Mouse (Mus musculus) ES-Bruce4 (cell line): ENCODE results near the gene Pamr1. TPM values are rescaled to one million over a fixed set of nuclear protein-coding genes. Genes with fewer than 3 reads are reported as not detected.

Experiments used
- H3K27ac ChIP-seq: 2 replicates; pipeline ENCODE4 v1.5.1; 2012; ENCODE audit warnings: low read length, inconsistent platforms; ENCODE audit not compliant: insufficient read depth
- H3K27me3 ChIP-seq: 2 replicates; pipeline ENCODE4 v1.6.1; 2012; ENCODE audit warnings: mild to moderate bottlenecking, low read length, inconsistent platforms; ENCODE audit not compliant: control insufficient read depth, poor library complexity, insufficient read depth, severe bottlenecking
- H3K36me3 ChIP-seq: 2 replicates; pipeline ENCODE4 v1.6.1; 2012; ENCODE audit warnings: inconsistent platforms, mild to moderate bottlenecking, low read length, moderate library complexity; ENCODE audit not compliant: control insufficient read depth, poor library complexity, insufficient read depth, severe bottlenecking
- H3K4me1 ChIP-seq: one replicate; pipeline ENCODE4 v1.8.1; 2011; ENCODE audit warnings: low read length; ENCODE audit not compliant: control insufficient read depth, insufficient read depth
- H3K4me3 ChIP-seq: 2 replicates; pipeline ENCODE4 v1.5.1; 2011; ENCODE audit warnings: low read depth, mild to moderate bottlenecking, low read length
- H3K9ac ChIP-seq: 2 replicates; pipeline ENCODE4 v1.6.1; 2012; ENCODE audit warnings: low read depth, mild to moderate bottlenecking, inconsistent platforms; ENCODE audit not compliant: poor library complexity, severe bottlenecking
- H3K9me3 ChIP-seq: replicated peaks from 2 replicates; pipeline ENCODE4 v1.6.1; 2012; ENCODE audit warnings: mild to moderate bottlenecking, low read length, inconsistent platforms; ENCODE audit not compliant: control insufficient read depth, poor library complexity, insufficient read depth, severe bottlenecking
- CTCF ChIP-seq: IDR thresholded peaks from one replicate; pipeline ENCODE4 v1.8.1; 2011; ENCODE audit warnings: low read depth, low read length
- EP300 ChIP-seq: IDR thresholded peaks from 2 replicates; pipeline ENCODE4 v1.6.1; 2011; ENCODE audit warnings: low read depth, low read length; ENCODE audit not compliant: insufficient read depth
- POLR2A ChIP-seq: IDR thresholded peaks from one replicate; pipeline ENCODE4 v1.8.1; 2011; ENCODE audit warnings: low read length; ENCODE audit not compliant: insufficient read depth
- polyA plus RNA-seq: library from polyadenylated mRNA; stranded (reverse); fragments of >200 nt; gene quantifications from 2 replicates; pipeline ENCODE4 v1.2.4, GENCODE M21; 2011; ENCODE audit warnings: low read depth; ENCODE audit not compliant: missing spikeins, insufficient read depth, insufficient read length

Gene Pamr1
- polyA plus RNA-seq, 1 experiment = 0.21 TPM

GRCm38 (mm10) chr2:102661052-102661451 lies 111.2 kb downstream of the Pamr1 start:
- TF ChIP-seq POLR2A = no peak
- TF ChIP-seq CTCF = no peak
- TF ChIP-seq EP300 = no peak
- Histone ChIP-seq H3K9me3 (no peaks in the 10 kb centered on the region), H3K27me3 (peaks cover 14% of the 10 kb centered on the region), H3K36me3 (no peaks in the 10 kb centered on the region), H3K4me1 (no peaks in the 10 kb centered on the region), H3K27ac (no peak overlapping the region), H3K4me3 (no peak overlapping the region), H3K9ac (no peak overlapping the region)

- H3K9ac ChIP-seq = no peak overlapping the region
- TF ChIP-seq POLR2A (no peak), CTCF (no peak), EP300 (no peak)
- no peak overlapping the region for H3K27ac ChIP-seq
- H3K4me3 ChIP-seq = no peak overlapping the region
- no peaks in the 10 kb centered on the region for H3K36me3 ChIP-seq
- H3K27me3 ChIP-seq = peaks cover 14% of the 10 kb centered on the region
- no peaks in the 10 kb centered on the region for H3K9me3 ChIP-seq
- no peaks in the 10 kb centered on the region for H3K4me1 ChIP-seq
Measured at GRCm38 (mm10) chr2:102662911-102663310, 113.1 kb downstream of the Pamr1 start.

GRCm38 (mm10) chr2:102663339-102663738 lies 113.5 kb downstream of the Pamr1 start:
- Histone ChIP-seq H3K4me1 (no peaks in the 10 kb centered on the region), H3K27ac (no peak overlapping the region), H3K9ac (no peak overlapping the region)

GRCm38 (mm10) chr2:102663865-102664264 lies 114.1 kb downstream of the Pamr1 start:
- TF ChIP-seq CTCF (no peak), POLR2A (no peak), EP300 (no peak)
- no peaks in the 10 kb centered on the region for H3K4me1 ChIP-seq
- H3K27ac ChIP-seq = no peak overlapping the region
- peaks cover 12% of the 10 kb centered on the region for H3K27me3 ChIP-seq
- no peaks in the 10 kb centered on the region for H3K9me3 ChIP-seq
- H3K4me3 ChIP-seq = no peak overlapping the region
- H3K36me3 ChIP-seq = no peaks in the 10 kb centered on the region
- H3K9ac ChIP-seq = no peak overlapping the region

More at GRCm38 (mm10) chr2:102663339-102663738, 113.5 kb downstream of the Pamr1 start:
- no peaks in the 10 kb centered on the region for H3K36me3 ChIP-seq
- no peak for TF ChIP-seq CTCF
- no peak for TF ChIP-seq EP300
- TF ChIP-seq POLR2A = no peak
- no peak overlapping the region for H3K4me3 ChIP-seq
- H3K9me3 ChIP-seq = no peaks in the 10 kb centered on the region
- H3K27me3 ChIP-seq = peaks cover 14% of the 10 kb centered on the region

- Histone ChIP-seq H3K27me3 (no peaks in the 10 kb centered on the region; the same call in 1 of the 2 replicates), H3K4me3 (no peak overlapping the region), H3K27ac (no peak overlapping the region), H3K9ac (no peak overlapping the region), H3K4me1 (no peaks in the 10 kb centered on the region), H3K9me3 (no peaks in the 10 kb centered on the region), H3K36me3 (no peaks in the 10 kb centered on the region)
- TF ChIP-seq EP300 = no peak
- no peak for TF ChIP-seq POLR2A
- no peak for TF ChIP-seq CTCF
Measured at GRCm38 (mm10) chr2:102667981-102668380, 118.2 kb downstream of the Pamr1 start.

- Histone ChIP-seq H3K4me1 (no peaks in the 10 kb centered on the region), H3K9me3 (no peaks in the 10 kb centered on the region), H3K4me3 (no peak overlapping the region), H3K27me3 (no peaks in the 10 kb centered on the region; the same call in 1 of the 2 replicates), H3K36me3 (no peaks in the 10 kb centered on the region), H3K9ac (no peak overlapping the region), H3K27ac (no peak overlapping the region)
- TF ChIP-seq POLR2A (no peak), CTCF (no peak), EP300 (no peak)
Measured at GRCm38 (mm10) chr2:102669580-102669979, 119.8 kb downstream of the Pamr1 start.
